Mouse (Mus musculus): ENCODE measurements at regions not wholly inside any gene's neighbourhood (a gene's known extent, or its start where the extent isn't known, plus 50 kb on each side); places are given as distances from the start of the nearest gene placed in this dataset.

GRCm38 (mm10) chr11:17324651-17325050 is 67.3 kb downstream of the C1d start:
- no peak for DNase-seq (ENCODE audit: low spot score in 2 of 2)

- no peak for DNase-seq (ENCODE audit: low spot score in 2 of 2)
Measured at GRCm38 (mm10) chr11:17325731-17326646, 68.6 kb downstream of the C1d start.

DNA sequence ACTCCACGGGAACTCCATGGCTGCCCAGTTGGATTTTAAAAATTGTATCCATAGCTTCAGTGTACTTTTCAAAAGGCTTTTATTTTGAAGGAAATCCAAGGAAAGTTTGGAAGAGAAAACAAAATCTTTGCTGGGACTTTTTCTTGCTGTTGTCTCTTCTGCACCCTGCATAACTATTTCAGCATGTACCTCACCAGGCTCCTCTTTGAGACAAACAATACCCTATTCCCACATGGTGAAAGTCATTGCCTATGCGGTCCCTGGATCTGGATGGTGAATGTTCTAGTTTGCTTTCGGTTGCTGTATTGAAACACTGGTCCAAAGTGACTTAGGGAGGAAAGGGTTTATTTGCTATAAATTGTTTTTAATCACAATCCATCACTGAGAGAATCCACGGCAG is 69.3 kb downstream of the C1d start:
- DNase-seq (ENCODE audit: low spot score in 2 of 2) = no peak

GRCm38 (mm10) chr11:17351476-17351875 is 94.1 kb downstream of the C1d start:
- no peak for DNase-seq (ENCODE audit: low spot score in 2 of 2)

DNA sequence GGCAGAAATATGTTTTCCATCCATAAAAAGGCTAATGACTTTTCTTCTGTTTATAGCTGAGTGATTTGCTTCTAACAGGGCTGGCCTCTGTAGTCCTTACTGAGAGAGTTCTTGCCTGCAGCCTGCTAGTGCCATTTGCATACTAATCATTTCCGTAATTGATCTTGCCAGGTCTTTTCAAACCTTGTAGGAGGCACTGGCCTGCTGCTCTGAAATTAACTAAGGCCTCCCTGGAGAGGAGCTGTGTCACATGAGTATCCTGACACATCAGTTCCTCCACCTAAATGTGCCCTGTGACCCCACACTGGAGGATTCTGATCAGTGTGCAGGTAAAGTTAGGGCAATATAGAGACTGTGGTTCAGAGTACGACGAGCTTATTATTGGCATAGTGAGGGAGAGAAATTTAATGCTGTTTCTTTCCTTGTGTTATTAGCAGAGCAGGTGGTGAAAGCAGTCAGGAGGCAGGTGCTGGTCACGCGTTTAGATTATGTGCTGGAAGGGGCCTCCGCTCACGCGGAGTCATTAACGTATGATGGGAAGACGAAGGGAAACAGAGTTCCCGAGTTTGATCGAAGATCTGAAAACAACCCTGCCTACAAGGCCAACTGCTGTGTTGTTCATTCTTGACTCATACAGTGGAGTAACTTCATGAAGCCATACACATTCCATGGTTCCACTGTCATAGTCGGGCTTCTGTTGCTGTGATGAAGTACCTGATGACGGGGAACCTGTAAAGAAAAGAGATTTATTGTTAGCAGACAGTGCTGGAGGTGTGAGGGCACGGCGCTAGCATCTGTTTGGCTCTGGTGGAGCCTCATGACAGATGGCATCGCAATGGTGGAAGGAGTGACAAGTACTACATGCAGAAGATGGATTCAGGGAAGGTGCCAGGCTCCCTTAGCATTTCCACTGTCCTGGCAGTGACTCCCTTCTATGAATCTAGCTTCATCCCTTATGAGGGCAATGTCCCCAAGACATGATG is 95.1 kb downstream of the C1d start:
- DNase-seq (ENCODE audit: low spot score in 2 of 2) = no peak

DNA sequence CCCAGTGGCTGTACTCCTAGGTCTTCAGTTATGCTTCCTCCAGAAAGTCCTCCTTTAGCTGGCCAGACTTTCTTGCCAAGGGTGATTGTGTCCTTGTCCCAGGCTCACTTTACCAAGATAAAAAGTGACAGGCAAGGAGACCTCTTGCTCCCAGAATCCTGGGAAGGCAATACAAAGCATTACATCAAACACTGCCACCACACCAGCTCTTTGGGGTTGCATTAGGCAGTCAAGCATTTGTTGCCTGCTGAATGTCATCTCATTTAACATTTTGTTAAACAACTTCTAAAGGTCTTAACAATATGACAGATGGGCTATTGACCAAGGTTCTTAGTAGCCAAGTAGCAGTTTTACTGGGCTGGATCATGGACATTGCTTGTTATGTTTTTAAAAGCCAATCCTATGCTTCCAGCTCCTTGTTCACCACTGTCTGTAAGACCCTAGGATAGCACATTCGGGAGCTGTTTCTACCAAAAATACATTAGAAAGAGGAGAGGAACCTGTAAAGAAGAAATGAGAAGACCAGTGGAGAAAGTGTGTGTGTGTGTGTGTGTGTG is 102.4 kb downstream of the C1d start:
- DNase-seq (ENCODE audit: low spot score in 2 of 2) = no peak

DNA sequence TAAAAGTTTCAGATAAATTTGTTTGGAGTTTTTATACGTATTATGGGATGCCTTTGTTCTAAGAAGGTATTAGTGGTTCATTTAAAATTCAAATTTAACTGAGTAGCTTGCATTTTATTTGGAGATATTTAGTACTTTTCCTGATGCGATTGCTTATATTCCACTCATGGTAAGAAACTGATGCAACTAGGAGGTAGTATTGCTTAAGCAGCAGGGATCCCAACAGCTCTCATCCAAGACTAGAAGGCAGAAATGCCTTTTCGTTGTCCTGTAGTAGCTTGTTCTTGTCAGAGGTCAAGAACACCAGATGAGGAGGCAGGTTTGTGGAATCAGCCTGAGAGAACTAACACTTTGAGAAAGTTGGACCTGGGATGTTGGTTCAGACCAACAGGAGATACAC is 120.5 kb downstream of the C1d start:
- no peak for DNase-seq (ENCODE audit: low spot score in 2 of 2)

DNA sequence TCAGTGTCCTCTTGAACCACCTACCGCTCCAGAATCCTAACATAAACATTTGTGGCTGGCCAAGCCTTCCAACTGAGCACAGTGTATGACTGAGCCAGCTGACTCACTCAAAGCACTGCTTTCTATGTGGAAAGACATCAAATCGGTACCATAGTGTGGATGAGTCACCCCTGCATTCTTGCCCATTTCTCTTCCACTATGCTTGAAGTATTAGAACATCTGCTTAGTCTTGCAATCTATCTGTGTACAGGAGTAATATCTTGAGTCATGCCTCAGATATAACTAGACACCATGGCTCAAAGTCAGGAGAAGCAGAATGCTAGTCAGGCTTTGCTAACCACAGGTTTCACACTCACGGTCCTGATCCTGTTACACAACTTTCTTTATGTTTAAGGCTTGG is 129.4 kb downstream of the C1d start:
- peak in 1 of 2 experiments; percentile 3 for DNase-seq (ENCODE audit: low spot score in 2 of 2)

DNA sequence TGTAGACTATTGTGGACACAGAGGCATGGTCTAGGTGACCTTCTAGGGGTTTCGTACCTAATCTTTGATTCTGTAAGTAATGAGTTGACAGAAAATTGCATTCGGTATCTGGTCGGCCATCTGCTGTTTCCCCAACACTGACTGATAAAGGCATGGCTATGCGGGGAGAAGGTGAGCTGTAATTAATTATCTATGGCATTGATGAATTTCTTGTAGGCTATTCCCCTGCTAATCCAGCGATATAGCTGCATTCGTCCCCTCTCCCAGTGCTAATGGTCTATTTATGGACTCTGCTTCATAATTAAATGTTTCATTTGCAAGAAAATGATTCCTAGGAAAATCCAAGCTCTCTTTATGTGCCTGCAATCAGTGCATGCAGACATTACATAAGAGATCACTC is 136.5 kb downstream of the C1d start:
- no peak for DNase-seq (ENCODE audit: low spot score in 2 of 2)

- no peak for DNase-seq (ENCODE audit: low spot score in 2 of 2)
Measured at GRCm38 (mm10) chr11:17414531-17414930, 157.2 kb downstream of the C1d start.

- no peak for DNase-seq (ENCODE audit: low spot score in 2 of 2)
Measured at GRCm38 (mm10) chr11:17415144-17415543, 157.8 kb downstream of the C1d start.

DNA sequence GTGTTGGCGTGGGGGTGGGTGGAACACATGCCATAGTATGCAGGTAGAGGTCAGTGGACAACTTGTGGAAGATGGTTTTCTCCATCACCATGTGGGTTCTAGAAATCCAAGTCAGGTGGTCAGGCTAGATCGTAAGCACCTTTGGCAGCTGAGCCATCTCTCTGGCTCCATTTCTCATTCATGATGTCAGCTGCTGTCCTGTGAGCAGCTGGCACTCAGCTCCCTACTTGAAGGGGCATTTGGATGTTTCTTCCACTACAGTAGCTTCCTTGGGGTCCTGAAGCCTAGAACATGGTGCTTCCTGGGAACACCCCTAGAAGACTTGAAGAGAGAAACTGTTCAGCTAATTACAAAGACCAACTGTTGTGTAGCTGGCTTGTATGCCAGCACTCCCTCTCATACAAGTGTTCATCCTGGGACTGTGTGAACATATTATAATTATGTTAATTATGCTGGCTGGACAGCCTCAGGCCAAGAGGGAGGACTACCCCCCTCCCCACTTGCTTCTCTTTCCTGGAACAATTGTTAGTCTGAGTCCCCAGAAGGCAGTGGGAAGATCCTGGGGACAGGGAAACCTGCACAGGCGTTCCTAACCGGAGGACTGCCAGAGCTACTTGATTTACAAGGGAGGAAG is 160.4 kb downstream of the C1d start:
- DNase-seq (ENCODE audit: low spot score in 2 of 2) = no peak

DNA sequence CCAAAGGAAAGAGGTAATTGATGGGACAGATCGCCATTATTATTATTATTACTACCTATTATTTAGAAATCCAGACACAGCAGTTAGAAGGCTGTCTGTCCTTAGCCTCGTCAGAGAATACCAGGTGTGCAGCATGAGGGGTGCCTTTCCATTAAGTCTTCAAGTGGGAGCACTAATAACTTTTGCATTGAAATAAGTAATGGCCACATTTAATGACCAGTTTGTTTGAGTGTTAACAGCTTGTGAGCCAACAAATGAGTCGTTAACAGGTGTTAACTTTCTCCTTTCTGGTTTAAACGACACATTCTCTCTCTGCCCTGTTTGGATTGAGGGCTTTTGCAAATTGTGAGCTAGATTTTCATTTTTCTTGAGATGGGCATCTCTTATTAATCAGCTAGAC is 184.8 kb downstream of the C1d start:
- DNase-seq (ENCODE audit: low spot score in 2 of 2) = no peak

DNA sequence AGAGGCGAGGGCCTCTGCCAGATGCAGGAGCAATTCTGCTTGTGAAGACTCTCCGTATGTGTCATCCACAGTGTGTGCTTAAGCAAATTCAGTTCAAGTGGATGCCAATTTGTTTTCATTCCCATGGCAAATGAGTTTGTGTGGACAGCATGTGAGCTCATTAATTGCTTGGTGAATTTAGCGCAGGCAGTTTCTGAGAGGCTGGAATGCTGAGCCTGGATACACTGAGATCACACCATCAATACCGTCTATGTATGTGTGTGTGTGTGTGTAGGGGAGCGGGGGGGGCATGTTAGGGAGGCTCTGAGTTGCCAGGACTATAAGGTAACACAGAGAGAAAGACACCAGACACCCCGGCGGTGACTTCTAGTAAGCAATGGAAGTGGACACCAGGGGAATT is 191.9 kb downstream of the C1d start:
- DNase-seq (ENCODE audit: low spot score in 2 of 2) = no peak

- DNase-seq (ENCODE audit: low spot score in 2 of 2) = no peak
Measured at GRCm38 (mm10) chr11:17450360-17451045, 193.1 kb downstream of the C1d start.

- no peak for DNase-seq (ENCODE audit: low spot score in 2 of 2)
Measured at GRCm38 (mm10) chr11:17451451-17451850, 194.1 kb downstream of the C1d start.

GRCm38 (mm10) chr11:17453530-17453929 is 196.2 kb downstream of the C1d start:
- DNase-seq (ENCODE audit: low spot score in 2 of 2) = no peak

DNA sequence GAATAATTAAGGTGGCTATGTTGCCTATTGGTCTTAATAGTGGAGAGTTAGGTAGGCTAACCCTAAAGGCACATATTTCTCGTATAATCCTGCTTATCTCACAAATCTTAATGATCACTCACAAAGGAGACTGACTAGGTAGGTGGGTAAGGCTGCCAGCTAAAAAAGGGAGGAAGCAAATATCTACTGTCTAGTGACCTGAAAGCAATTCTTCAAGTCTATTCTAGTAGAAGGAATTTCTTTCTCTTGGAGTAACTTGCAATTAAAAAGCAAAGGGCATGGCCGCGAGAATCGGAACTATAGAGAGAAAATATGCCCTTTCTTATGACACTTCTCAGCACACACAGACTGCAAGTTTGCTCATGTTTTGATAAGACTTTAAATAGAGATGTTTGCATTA is 201.6 kb downstream of the C1d start:
- DNase-seq (ENCODE audit: low spot score in 2 of 2) = no peak

- DNase-seq (ENCODE audit: low spot score in 2 of 2) = no peak
Measured at GRCm38 (mm10) chr11:17460024-17460919, 202.9 kb downstream of the C1d start.

DNA sequence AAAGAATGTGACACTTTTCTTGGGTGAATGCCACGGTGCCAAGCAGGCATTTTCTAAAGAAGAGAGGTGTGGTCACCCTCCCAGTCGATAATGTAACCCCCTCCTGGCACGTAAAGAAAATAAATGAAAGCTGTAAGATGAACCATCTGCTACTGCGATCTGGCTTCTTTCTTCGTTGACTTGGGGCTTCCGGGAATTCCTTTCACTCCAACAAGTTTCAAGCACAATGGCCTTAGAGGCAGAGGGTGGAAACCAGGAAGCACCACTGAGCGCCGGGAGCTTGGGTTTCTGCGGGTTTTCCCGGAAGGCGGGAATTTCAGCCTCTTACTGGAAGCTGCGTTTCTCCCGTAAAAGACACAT is 203.5 kb downstream of the C1d start:
- DNase-seq (ENCODE audit: low spot score in 2 of 2) = no peak
